Mouse (Mus musculus) forebrain, embryonic 14.5 days (tissue): ENCODE results near the gene Skp1a. TPM values are rescaled to one million over a fixed set of nuclear protein-coding genes. Genes with fewer than 3 reads are reported as not detected.

ENCODE experiments used
- ATAC-seq: fragments of 200-750 bp; cut with Nextera tagmentation; 2 replicates; pipeline ENCODE4 v1.8.0; 2017; ENCODE audit warnings: mild to moderate bottlenecking, moderate library complexity
- DNase-seq: peaks from one replicate; pipeline ENCODE4 v3.0.0-alpha.2; 2015; ENCODE audit warnings: low spot score
- H3K27ac ChIP-seq: fragments of 300-500 bp; sonication (generic); 2 replicates; pipeline ENCODE4 v1.5.1; 2014; ENCODE audit warnings: low read depth, mild to moderate bottlenecking, control low read depth, low read length, moderate library complexity
- H3K27me3 ChIP-seq: fragments of 300-500 bp; sonication (generic); replicated peaks from 2 replicates; pipeline ENCODE4 v1.6.1; 2014; ENCODE audit warnings: low read length, control low read depth, mixed read lengths; ENCODE audit not compliant: control insufficient read depth, insufficient read depth
- H3K36me3 ChIP-seq: fragments of 300-500 bp; sonication (generic); 2 replicates; pipeline ENCODE4 v1.6.1; 2014; ENCODE audit warnings: low read length, control low read depth; ENCODE audit not compliant: control insufficient read depth, insufficient read depth
- H3K4me1 ChIP-seq: fragments of 300-500 bp; sonication (generic); 2 replicates; pipeline ENCODE4 v1.6.1; 2014; ENCODE audit warnings: antibody characterized with exemption, low read length, control low read depth; ENCODE audit not compliant: control insufficient read depth, insufficient read depth
- H3K4me2 ChIP-seq: fragments of 300-500 bp; sonication (generic); 2 replicates; pipeline ENCODE4 v1.6.1; 2014; ENCODE audit warnings: mild to moderate bottlenecking, control low read depth, low read length
- H3K4me3 ChIP-seq: fragments of 300-500 bp; sonication (generic); 2 replicates; pipeline ENCODE4 v1.5.1; 2014; ENCODE audit warnings: low read depth, low read length, control low read depth
- H3K9ac ChIP-seq: fragments of 300-500 bp; sonication (generic); 2 replicates; pipeline ENCODE4 v1.6.1; 2014; ENCODE audit warnings: mild to moderate bottlenecking, low read length, control low read depth, moderate library complexity
- H3K9me3 ChIP-seq: fragments of 300-500 bp; sonication (generic); replicated peaks from 2 replicates; pipeline ENCODE4 v1.6.1; 2016; ENCODE audit warnings: low read length, control low read depth, mixed read lengths; ENCODE audit not compliant: control insufficient read depth
- WGBS: fragments of 180-500 bp; shearing (Covaris S2); extraction: QIAGEN DNeasy Blood & Tissue Kit; methylation state at CpG from one replicate; pipeline ENCODE4 v1.1.7; 2014; 5-methylcytosine and 5-hydroxymethylcytosine counted together
- polyA plus RNA-seq: library from polyadenylated mRNA; unstranded; fragments of >200 nt; fragmentation: Nextera tagmentation; extraction: Ambion mirVana; gene quantifications from 2 replicates; pipeline ENCODE4 v1.2.1, GENCODE M21; 2014

Skp1a gene
- polyA plus RNA-seq, 1 experiment from 2014 or later: 1,258 TPM

GRCm38 (mm10) chr11:52227053-52227452, 4.7 kb upstream of the Skp1a start:
- DNase-seq: no peak
- Histone ChIP-seq H3K27ac (no peak overlapping the region), H3K4me1 (peaks cover 5% of the 10 kb centered on the region; the same call in 1 of the 2 replicates), H3K9me3 (no peaks in the 10 kb centered on the region), H3K4me3 (no peak overlapping the region), H3K9ac (no peak overlapping the region), H3K36me3 (no peaks in the 10 kb centered on the region), H3K27me3 (no peaks in the 10 kb centered on the region), H3K4me2 (no peak overlapping the region)
- 75% methylated on average over 3 of the region's 3 CpGs for WGBS
- no peak for ATAC-seq

GRCm38 (mm10) chr11:52227466-52228226, 4.1 kb upstream of the Skp1a start:
- Histone ChIP-seq H3K36me3 (no peaks in the 10 kb centered on the region), H3K27me3 (no peaks in the 10 kb centered on the region), H3K4me1 (peaks cover 5% of the 10 kb centered on the region; the same call in 1 of the 2 replicates), H3K9me3 (no peaks in the 10 kb centered on the region), H3K9ac (no peak overlapping the region), H3K27ac (no peak overlapping the region), H3K4me3 (no peak overlapping the region), H3K4me2 (no peak overlapping the region)
- no peak for DNase-seq
- no peak for ATAC-seq
- 84% methylated on average over 13 of the region's 13 CpGs for WGBS

GRCm38 (mm10) chr11:52228722-52229448, 2.9 kb upstream of the Skp1a start:
- H3K27me3 ChIP-seq: no peaks in the 10 kb centered on the region
- H3K4me3 ChIP-seq: no peak overlapping the region
- WGBS: 84% methylated on average over 7 of the region's 7 CpGs
- no peak overlapping the region for H3K27ac ChIP-seq
- no peak overlapping the region for H3K4me2 ChIP-seq
- ATAC-seq (no peak), DNase-seq (no peak)
- H3K9ac ChIP-seq: no peak overlapping the region
- H3K9me3 ChIP-seq: no peaks in the 10 kb centered on the region
- H3K36me3 ChIP-seq: no peaks in the 10 kb centered on the region
- H3K4me1 ChIP-seq: peaks cover 11% of the 10 kb centered on the region

GRCm38 (mm10) chr11:52230694-52231093, 1.1 kb upstream of the Skp1a start:
- Histone ChIP-seq H3K9ac (peak overlapping the region; percentile 99), H3K27ac (0 out of 2 replicates have a peak overlapping the region, but pooled peaks have one; percentile 14)
- WGBS: 59% methylated on average over 5 of the region's 5 CpGs

GRCm38 (mm10) chr11:52233043-52233653, 1.4 kb downstream of the Skp1a start:
- peak overlapping the region; percentile 99 for H3K9ac ChIP-seq
- DNase-seq: no peak
- WGBS: 35% methylated on average over 3 of the region's 3 CpGs
- H3K27me3 ChIP-seq: no peaks in the 10 kb centered on the region
- H3K4me3 ChIP-seq: peak overlapping the region; percentile 98
- H3K4me1 ChIP-seq: peaks cover 14% of the 10 kb centered on the region
- ATAC-seq: no peak
- H3K9me3 ChIP-seq: no peaks in the 10 kb centered on the region
- no peak overlapping the region for H3K27ac ChIP-seq
- peak overlapping the region; percentile 69 for H3K4me2 ChIP-seq
- peaks cover 15% of the 10 kb centered on the region for H3K36me3 ChIP-seq

More at GRCm38 (mm10) chr11:52230694-52231093, 1.1 kb upstream of the Skp1a start:
- no peak for ATAC-seq
- no peaks in the 10 kb centered on the region for H3K9me3 ChIP-seq
- peak overlapping the region; percentile 98; the same call in 1 of the 2 replicates for H3K4me3 ChIP-seq
- no peak for DNase-seq
- H3K36me3 ChIP-seq: no peaks in the 10 kb centered on the region
- no peaks in the 10 kb centered on the region for H3K27me3 ChIP-seq
- H3K4me1 ChIP-seq: peaks cover 14% of the 10 kb centered on the region
- H3K4me2 ChIP-seq: peak overlapping the region; percentile 69

GRCm38 (mm10) chr11:52233906-52234305, 2.1 kb downstream of the Skp1a start:
- DNase-seq (no peak), ATAC-seq (no peak)
- no peaks in the 10 kb centered on the region for H3K27me3 ChIP-seq
- H3K36me3 ChIP-seq: peaks cover 21% of the 10 kb centered on the region
- H3K27ac ChIP-seq: no peak overlapping the region
- peak overlapping the region; percentile 69 for H3K4me2 ChIP-seq
- H3K4me3 ChIP-seq: no peak overlapping the region
- H3K9me3 ChIP-seq: no peaks in the 10 kb centered on the region
- 95% methylated on average over 1 of the region's 1 CpGs for WGBS
- H3K9ac ChIP-seq: no peak overlapping the region
- H3K4me1 ChIP-seq: peaks cover 14% of the 10 kb centered on the region

GRCm38 (mm10) chr11:52234509-52234908, 2.7 kb downstream of the Skp1a start:
- no peak overlapping the region for H3K9ac ChIP-seq
- DNase-seq: no peak
- H3K9me3 ChIP-seq: no peaks in the 10 kb centered on the region
- no peak for ATAC-seq
- peaks cover 25% of the 10 kb centered on the region for H3K36me3 ChIP-seq
- peaks cover 14% of the 10 kb centered on the region for H3K4me1 ChIP-seq
- H3K27ac ChIP-seq: no peak overlapping the region
- no peak overlapping the region for H3K4me3 ChIP-seq
- no peaks in the 10 kb centered on the region for H3K27me3 ChIP-seq
- H3K4me2 ChIP-seq: peak overlapping the region; percentile 69; the same call in 1 of the 2 replicates

GRCm38 (mm10) chr11:52240898-52241542, 9.2 kb downstream of the Skp1a start:
- no peaks in the 10 kb centered on the region for H3K4me1 ChIP-seq
- H3K27me3 ChIP-seq: no peaks in the 10 kb centered on the region
- no peak overlapping the region for H3K4me3 ChIP-seq
- peaks cover 67% of the 10 kb centered on the region for H3K36me3 ChIP-seq
- ATAC-seq (no peak), DNase-seq (no peak)
- no peak overlapping the region for H3K4me2 ChIP-seq
- WGBS: 91% methylated on average over 4 of the region's 4 CpGs
- no peak overlapping the region for H3K9ac ChIP-seq
- H3K9me3 ChIP-seq: no peaks in the 10 kb centered on the region
- H3K27ac ChIP-seq: no peak overlapping the region
